Mouse (Mus musculus) neural tube, embryonic 12.5 days (tissue): ENCODE results near the gene Ythdf1. TPM values are rescaled to one million over a fixed set of nuclear protein-coding genes. Genes with fewer than 3 reads are reported as not detected.
A peak's percentile ranks its signal among the peaks of the same experiment; 100 is the strongest.

Experiments
- ATAC-seq: fragments of 200-750 bp; cut with Nextera tagmentation; 2 replicates; pipeline ENCODE4 v1.8.0; 2017; ENCODE audit warnings: low read depth, mild to moderate bottlenecking, moderate TSS enrichment, moderate library complexity; ENCODE audit not compliant: low FRiP score
- H3K27ac ChIP-seq: fragments of 300-500 bp; sonication (generic); 2 replicates; pipeline ENCODE4 v1.5.1; 2016
- H3K27me3 ChIP-seq: fragments of 300-500 bp; sonication (generic); replicated peaks from 2 replicates; pipeline ENCODE4 v1.6.1; 2016; ENCODE audit warnings: mild to moderate bottlenecking
- H3K36me3 ChIP-seq: fragments of 300-500 bp; sonication (generic); 2 replicates; pipeline ENCODE4 v1.6.1; 2016; ENCODE audit warnings: mild to moderate bottlenecking
- H3K4me1 ChIP-seq: fragments of 300-500 bp; sonication (generic); 2 replicates; pipeline ENCODE4 v1.6.1; 2016
- H3K4me2 ChIP-seq: fragments of 300-500 bp; sonication (generic); replicated peaks from 2 replicates; pipeline ENCODE4 v1.6.1; 2016; ENCODE audit warnings: mild to moderate bottlenecking
- H3K4me3 ChIP-seq: fragments of 300-500 bp; sonication (generic); 2 replicates; pipeline ENCODE4 v1.5.1; 2016
- H3K9ac ChIP-seq: fragments of 300-500 bp; sonication (generic); 2 replicates; pipeline ENCODE4 v1.6.1; 2016; ENCODE audit warnings: mild to moderate bottlenecking
- H3K9me3 ChIP-seq: fragments of 300-500 bp; sonication (generic); 2 replicates; pipeline ENCODE4 v1.6.1; 2016; ENCODE audit warnings: mild to moderate bottlenecking
- WGBS: fragments of 180-500 bp; shearing (Covaris S2); methylation state at CpG from one replicate; pipeline ENCODE4 v1.1.7; 2016; 5-methylcytosine and 5-hydroxymethylcytosine counted together
- polyA plus RNA-seq: library from polyadenylated mRNA; unstranded; fragments of >200 nt; fragmentation: Nextera tagmentation; extraction: Ambion mirVana; gene quantifications from 2 replicates; pipeline ENCODE4 v1.2.1, GENCODE M21; 2016

The Ythdf1 gene
- polyA plus RNA-seq, 1 experiment from 2014 or later, result 64.7 TPM

DNA sequence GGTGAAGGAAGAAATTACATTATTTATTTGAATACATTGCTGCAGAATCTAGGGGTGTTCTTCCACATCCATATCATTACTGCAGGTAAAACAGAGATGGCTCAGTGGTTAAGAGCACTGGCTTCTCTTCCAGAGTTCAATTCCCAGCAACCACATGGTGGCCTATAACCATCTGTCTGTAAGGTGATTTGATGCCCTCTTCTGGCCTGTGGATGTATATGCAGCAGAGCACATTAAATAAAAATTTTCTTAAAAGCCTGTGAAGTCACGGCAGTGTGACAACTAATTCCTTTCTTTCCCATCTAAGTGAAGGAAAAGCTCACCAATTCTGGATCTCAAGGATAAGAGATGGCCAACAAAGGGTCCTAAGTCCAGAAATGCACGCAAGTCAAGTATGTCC lies 18.7 kb downstream of the Ythdf1 start:
- 47% methylated on average over 2 of the region's 2 CpGs for WGBS
- no peak overlapping the region for H3K27ac ChIP-seq
- H3K4me2 ChIP-seq, result no peak overlapping the region
- H3K36me3 ChIP-seq, result peaks cover 11% of the 10 kb centered on the region; the same call in 1 of the 2 replicates
- no peak overlapping the region for H3K9ac ChIP-seq
- no peak for ATAC-seq
- H3K4me1 ChIP-seq, result peaks cover 18% of the 10 kb centered on the region
- H3K4me3 ChIP-seq, result no peak overlapping the region
- H3K27me3 ChIP-seq, result no peaks in the 10 kb centered on the region
- no peaks in the 10 kb centered on the region for H3K9me3 ChIP-seq

DNA sequence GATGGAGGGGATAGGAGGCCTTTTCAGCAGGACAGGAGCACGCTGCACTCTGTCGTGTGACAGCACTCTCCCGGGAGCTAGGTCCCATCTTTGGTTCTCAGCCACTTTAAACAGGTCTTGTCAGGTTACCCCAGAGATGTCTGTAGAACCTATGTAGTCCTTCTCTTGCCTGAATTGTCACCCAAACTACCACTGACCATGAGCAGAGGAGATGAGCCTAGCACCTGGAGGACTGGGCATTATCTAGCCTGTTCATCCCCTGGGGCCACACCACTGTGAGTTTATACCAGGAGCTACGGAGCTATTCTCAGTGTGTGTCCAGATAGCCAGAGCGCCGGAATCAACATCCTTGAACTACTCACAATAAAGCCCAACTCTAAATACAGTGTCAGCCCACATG lies 22.9 kb downstream of the Ythdf1 start:
- Histone ChIP-seq H3K4me2 (no peak overlapping the region), H3K27ac (peak overlapping the region; percentile 10; the same call in 1 of the 2 replicates), H3K9ac (no peak overlapping the region), H3K9me3 (no peaks in the 10 kb centered on the region), H3K36me3 (peaks cover 8% of the 10 kb centered on the region; the same call in 1 of the 2 replicates), H3K4me1 (peaks cover 37% of the 10 kb centered on the region), H3K27me3 (peaks cover 13% of the 10 kb centered on the region; the same call in 1 of the 2 replicates), H3K4me3 (no peak overlapping the region)
- no peak for ATAC-seq
- WGBS, result 72% methylated on average over 6 of the region's 6 CpGs

DNA sequence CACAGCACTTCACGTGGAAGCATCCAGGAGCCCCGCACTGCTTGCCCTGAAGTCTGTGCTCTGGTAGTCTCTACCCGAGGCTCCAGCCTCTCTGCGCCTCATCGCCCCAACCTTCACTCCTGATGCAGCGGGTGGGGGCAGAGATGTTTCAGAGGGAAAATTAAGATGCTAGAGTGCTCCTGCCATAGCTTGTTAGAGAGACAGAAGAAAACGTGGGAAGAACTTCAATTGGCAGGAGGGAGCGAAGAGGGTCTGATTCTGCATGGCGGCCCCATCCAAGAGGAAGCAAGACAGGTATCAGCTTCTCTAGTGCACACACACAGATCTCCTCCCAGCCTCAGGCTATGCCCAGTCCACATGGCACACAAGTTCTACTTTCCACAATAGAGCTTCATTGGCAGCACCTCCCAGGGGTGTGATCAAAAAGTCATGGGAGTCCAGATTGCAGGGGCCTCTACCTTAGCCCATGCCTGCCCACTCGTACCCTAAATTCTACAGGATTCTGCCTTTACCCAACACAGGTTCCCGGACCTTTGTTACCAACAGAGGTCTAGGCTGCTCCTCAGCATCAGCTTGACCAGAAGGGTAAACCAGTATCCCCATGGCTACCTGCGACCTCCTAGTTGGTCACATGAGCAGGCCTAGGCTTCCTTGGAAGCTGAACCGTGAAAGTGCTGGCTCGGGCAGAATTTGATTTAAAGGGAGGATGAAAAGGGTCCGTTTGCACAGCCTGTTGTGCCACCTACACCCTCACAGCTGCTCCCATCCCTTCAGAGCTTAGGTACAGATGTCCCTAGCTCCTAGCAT lies 23.7 kb downstream of the Ythdf1 start:
- no peaks in the 10 kb centered on the region for H3K9me3 ChIP-seq
- peaks cover 41% of the 10 kb centered on the region for H3K4me1 ChIP-seq
- no peak overlapping the region for H3K4me3 ChIP-seq
- H3K36me3 ChIP-seq, result peaks cover 8% of the 10 kb centered on the region; the same call in 1 of the 2 replicates
- H3K4me2 ChIP-seq, result no peak overlapping the region
- H3K27ac ChIP-seq, result no peak overlapping the region
- peaks cover 19% of the 10 kb centered on the region; the same call in 1 of the 2 replicates for H3K27me3 ChIP-seq
- H3K9ac ChIP-seq, result no peak overlapping the region
- 65% methylated on average over 15 of the region's 15 CpGs for WGBS
- no peak for ATAC-seq

DNA sequence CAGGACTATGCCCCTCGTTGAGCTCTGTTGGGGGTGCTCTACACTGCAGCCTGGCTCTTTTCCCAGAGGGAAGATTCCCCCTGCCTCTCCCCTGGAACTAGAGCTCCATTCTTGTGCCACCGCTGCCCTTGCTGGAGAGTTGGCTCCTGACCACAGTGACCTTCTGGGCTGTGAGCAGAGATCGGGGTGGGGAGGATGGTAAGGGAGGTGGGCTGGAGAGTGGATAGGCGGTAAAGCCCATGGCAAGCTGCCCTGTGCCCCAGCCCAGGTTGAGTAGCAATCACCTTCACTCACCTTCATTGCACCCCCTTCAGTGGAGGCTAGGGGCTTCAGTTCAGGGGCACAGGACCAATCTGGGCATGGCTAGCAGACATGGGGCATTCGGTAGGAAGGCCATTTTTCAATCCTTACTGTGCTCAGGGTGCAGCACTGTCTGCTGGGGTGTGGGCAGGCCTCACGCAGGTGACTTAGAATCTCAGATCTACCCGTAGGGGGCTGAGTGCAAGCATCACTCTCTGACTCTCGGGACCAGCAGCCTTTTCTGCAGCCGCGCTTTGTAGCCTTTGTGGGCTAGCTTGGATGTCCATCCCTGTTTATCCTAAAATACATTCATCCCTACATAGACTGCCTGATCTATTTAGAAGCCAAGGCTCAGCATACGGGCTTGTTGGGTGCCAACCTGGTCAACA lies 24.8 kb downstream of the Ythdf1 start:
- H3K4me3 ChIP-seq, result peak overlapping the region; percentile 84; the same call in 1 of the 2 replicates
- WGBS, result 77% methylated on average over 11 of the region's 11 CpGs
- ATAC-seq, result no peak
- H3K4me1 ChIP-seq, result peaks cover 47% of the 10 kb centered on the region
- H3K9me3 ChIP-seq, result no peaks in the 10 kb centered on the region
- H3K27me3 ChIP-seq, result peaks cover 23% of the 10 kb centered on the region
- peaks cover 8% of the 10 kb centered on the region; the same call in 1 of the 2 replicates for H3K36me3 ChIP-seq
- H3K4me2 ChIP-seq, result peak overlapping the region; percentile 67
- H3K9ac ChIP-seq, result peak overlapping the region; percentile 99
- peak overlapping the region; percentile 50 for H3K27ac ChIP-seq

DNA sequence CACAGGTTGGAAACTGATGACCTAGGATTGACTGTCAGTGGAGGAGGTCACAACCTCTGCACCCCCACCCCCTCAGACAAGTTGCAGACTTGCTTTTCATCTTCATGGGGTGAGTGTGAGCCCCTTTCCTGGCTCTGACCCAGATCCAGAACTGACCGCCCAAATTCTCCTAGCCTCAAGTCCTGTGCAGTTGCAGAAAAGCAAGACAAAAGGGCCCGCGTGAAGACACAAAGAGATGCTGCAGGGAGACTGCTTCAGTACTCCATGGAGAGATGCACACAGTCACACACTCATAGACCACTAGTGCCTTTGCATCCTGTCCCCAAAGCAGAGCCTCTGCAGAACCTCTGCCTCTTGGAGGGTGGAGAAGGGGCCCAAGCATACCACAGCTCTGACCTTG lies 25.4 kb downstream of the Ythdf1 start:
- Histone ChIP-seq H3K27me3 (peaks cover 26% of the 10 kb centered on the region), H3K27ac (peak overlapping the region; percentile 50; the same call in 1 of the 2 replicates), H3K4me1 (peaks cover 53% of the 10 kb centered on the region), H3K9ac (peak overlapping the region; percentile 99), H3K4me3 (peak overlapping the region; percentile 84), H3K9me3 (no peaks in the 10 kb centered on the region), H3K36me3 (peaks cover 8% of the 10 kb centered on the region; the same call in 1 of the 2 replicates), H3K4me2 (peak overlapping the region; percentile 67)
- no peak for ATAC-seq
- 71% methylated on average over 3 of the region's 3 CpGs for WGBS

DNA sequence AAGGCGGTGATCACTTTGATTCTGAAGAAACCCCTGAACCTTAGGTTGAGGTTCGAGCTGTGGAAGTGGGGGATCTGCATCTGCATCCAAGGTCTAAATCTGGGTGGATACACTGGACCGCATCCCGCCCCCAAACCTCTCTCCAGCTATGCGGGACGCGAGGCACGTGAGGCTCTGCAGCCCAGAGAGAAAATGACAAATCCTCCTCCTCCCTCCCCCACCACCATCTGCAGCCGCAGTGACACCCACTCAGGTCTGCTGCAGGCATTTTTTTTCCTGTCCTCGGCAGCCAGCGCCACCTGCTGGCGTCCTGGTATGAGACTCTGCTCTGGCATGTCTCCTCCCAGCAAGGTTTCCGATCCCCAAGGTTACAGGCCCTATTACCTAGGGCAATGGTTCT lies 26.0 kb downstream of the Ythdf1 start:
- Histone ChIP-seq H3K9me3 (no peaks in the 10 kb centered on the region), H3K4me1 (peaks cover 59% of the 10 kb centered on the region), H3K27me3 (peaks cover 28% of the 10 kb centered on the region), H3K9ac (peak overlapping the region; percentile 99), H3K36me3 (peaks cover 8% of the 10 kb centered on the region; the same call in 1 of the 2 replicates), H3K27ac (peak overlapping the region; percentile 99), H3K4me3 (peak overlapping the region; percentile 84), H3K4me2 (peak overlapping the region; percentile 67)
- ATAC-seq, result peak; percentile 29
- WGBS, result under 1% methylated on average over 13 of the region's 13 CpGs

DNA sequence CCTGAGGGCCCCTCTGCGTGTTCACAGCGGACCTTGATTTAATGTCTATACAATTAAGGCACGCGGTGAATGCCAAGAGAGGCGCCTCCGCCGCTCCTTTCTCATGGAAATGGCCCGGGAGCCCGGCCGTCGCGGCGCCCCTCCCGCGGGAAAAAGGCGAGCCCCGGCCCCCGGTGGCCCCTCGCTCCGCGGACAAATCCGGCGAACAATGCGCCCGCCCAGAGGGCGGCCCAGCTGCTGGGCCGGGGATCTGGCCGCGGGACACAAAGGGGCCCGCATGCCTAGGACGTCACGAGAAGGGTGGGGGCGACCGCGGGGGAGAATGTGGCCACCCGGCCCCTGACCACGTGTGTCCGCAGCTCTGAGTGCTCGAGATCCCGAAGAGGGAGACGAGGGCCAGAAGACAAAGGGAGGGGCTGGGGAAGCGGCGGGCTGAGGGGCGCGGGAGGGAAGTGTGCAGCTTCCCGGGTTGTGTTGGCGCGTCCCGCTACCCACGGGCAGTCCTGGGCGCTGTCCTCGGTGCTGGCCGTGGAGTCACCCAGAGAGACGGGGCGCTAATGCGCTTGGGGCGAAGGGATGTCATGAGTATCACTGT lies 26.6 kb downstream of the Ythdf1 start:
- Histone ChIP-seq H3K27ac (peak overlapping the region; percentile 99), H3K9me3 (no peaks in the 10 kb centered on the region), H3K9ac (peak overlapping the region; percentile 99), H3K4me1 (peaks cover 65% of the 10 kb centered on the region), H3K4me3 (peak overlapping the region; percentile 84), H3K36me3 (peaks cover 8% of the 10 kb centered on the region; the same call in 1 of the 2 replicates), H3K27me3 (peaks cover 29% of the 10 kb centered on the region), H3K4me2 (peak overlapping the region; percentile 67)
- WGBS, result under 1% methylated on average over 57 of the region's 57 CpGs
- peak; percentile 45 for ATAC-seq

DNA sequence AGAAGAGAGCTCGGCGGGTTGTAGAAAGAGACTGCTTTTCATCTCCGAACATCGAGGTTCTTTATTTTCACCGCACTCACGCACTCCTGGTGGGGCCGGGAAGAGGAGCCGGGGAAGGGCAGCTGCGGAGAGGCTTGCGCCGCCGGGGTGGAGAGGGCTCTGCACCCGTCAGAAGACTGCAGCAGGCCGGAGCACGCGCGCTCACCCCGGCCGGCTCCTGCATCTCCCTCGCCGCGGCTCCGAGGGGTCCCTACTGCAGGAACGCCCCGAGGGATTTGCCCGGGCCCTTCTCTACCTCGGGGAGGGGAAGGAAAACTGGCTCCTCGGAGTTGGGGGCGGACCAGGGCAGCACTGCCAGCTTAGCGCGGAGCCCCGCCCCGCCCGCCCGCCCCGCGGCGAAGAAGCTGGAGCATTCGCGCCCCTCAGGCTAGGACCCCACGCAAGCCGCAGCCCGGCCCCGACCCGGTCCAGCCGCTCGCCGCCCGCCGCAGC lies 27.2 kb downstream of the Ythdf1 start:
- Histone ChIP-seq H3K36me3 (peaks cover 8% of the 10 kb centered on the region; the same call in 1 of the 2 replicates), H3K4me2 (peak overlapping the region; percentile 67), H3K4me1 (peaks cover 69% of the 10 kb centered on the region), H3K9me3 (no peaks in the 10 kb centered on the region), H3K27ac (peak overlapping the region; percentile 99), H3K9ac (peak overlapping the region; percentile 99), H3K4me3 (peak overlapping the region; percentile 84), H3K27me3 (peaks cover 29% of the 10 kb centered on the region)
- WGBS, result under 1% methylated on average over 38 of the region's 50 CpGs
- peak; percentile 38 for ATAC-seq

DNA sequence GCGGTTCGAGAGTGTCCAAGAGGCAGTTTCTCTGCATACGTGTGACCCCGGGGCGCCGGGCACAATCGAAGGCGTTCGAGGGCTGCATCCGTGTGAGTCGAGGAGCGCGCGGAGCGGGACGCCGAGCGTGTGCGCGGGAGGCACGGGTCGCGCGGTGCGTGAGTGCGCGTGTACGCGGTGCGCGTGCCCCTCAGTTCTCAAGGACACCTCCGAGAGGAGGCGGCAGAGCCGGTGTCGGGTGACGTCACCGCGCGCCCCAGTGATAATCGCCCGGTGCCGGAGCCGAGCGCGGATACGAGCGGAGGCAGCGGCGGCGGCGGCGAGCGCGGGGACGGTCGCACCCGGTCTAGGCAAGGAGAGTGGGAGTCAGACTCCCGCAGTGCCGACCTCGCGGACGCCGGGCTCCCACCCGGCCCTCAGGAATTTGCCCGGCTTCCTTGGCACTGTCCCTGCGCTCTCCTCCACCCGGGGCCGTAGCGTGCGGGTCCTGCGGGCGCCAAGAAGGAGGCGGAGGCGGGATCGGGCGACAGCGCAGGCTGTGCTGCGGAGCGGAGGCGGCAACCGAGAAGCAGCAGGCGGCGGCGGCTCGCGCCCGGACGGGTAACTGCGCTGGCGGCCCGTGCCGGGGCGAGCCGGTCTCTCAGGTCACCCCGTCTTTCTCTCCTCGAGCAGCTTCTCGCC lies 27.8 kb downstream of the Ythdf1 start:
- peak overlapping the region; percentile 99 for H3K9ac ChIP-seq
- H3K4me1 ChIP-seq, result peaks cover 75% of the 10 kb centered on the region
- H3K36me3 ChIP-seq, result peaks cover 8% of the 10 kb centered on the region; the same call in 1 of the 2 replicates
- H3K27me3 ChIP-seq, result peaks cover 29% of the 10 kb centered on the region
- no peaks in the 10 kb centered on the region for H3K9me3 ChIP-seq
- peak overlapping the region; percentile 84 for H3K4me3 ChIP-seq
- peak overlapping the region; percentile 67 for H3K4me2 ChIP-seq
- under 1% methylated on average over 97 of the region's 97 CpGs for WGBS
- peak overlapping the region; percentile 99 for H3K27ac ChIP-seq
- ATAC-seq, result peak; percentile 11

DNA sequence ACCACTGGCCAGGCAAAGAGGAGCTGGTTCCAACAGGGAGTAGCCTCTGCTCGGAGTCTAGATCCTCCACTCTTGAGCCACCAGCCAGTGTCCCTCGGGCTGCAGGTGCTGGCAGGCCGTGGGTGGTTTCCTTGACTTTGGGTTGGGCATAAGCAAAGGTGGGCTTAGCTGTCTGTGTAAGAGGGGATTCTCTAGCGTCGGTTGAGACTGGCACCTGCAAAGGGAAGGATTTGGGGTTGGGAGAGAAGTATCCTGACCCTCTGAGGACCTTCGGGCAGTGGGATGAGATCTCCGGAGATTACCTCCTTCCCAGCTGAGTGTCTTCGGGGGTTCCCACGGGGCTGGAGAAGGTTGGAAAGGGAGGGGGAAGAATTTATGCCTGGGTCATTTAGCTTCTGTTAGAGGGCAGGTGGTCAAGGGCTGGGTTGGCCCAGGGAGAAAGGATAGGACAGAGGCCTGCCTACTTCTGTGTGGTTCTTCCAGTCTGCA lies 28.9 kb downstream of the Ythdf1 start:
- Histone ChIP-seq H3K4me3 (peak overlapping the region; percentile 84), H3K36me3 (peaks cover 8% of the 10 kb centered on the region; the same call in 1 of the 2 replicates), H3K9ac (peak overlapping the region; percentile 99), H3K4me1 (peaks cover 68% of the 10 kb centered on the region), H3K9me3 (no peaks in the 10 kb centered on the region), H3K27ac (peak overlapping the region; percentile 99), H3K4me2 (peak overlapping the region; percentile 67), H3K27me3 (peaks cover 29% of the 10 kb centered on the region)
- no peak for ATAC-seq
- 4% methylated on average over 9 of the region's 9 CpGs for WGBS
